Mouse (Mus musculus) stomach, embryonic 14.5 days (tissue): ENCODE measurements around the gene Prf1. TPM values are rescaled to one million over a fixed set of nuclear protein-coding genes. Genes with fewer than 3 reads are reported as not detected.

Experiments used
- ATAC-seq: fragments of 200-750 bp; cut with Nextera tagmentation; 2 replicates; pipeline ENCODE4 v1.8.0; 2017; ENCODE audit warnings: low read depth, moderate TSS enrichment; ENCODE audit not compliant: insufficient number of reproducible peaks, insufficient read depth, low FRiP score
- H3K27ac ChIP-seq: fragments of 300-500 bp; sonication (generic); 2 replicates; pipeline ENCODE4 v1.5.1; 2014; ENCODE audit warnings: mild to moderate bottlenecking, low read length, moderate library complexity, mixed read lengths
- H3K27me3 ChIP-seq: fragments of 300-500 bp; sonication (generic); 2 replicates; pipeline ENCODE4 v1.6.1; 2014; ENCODE audit warnings: low read length, control low read depth, mixed read lengths; ENCODE audit not compliant: control insufficient read depth, insufficient read depth
- H3K36me3 ChIP-seq: fragments of 300-500 bp; sonication (generic); 2 replicates; pipeline ENCODE4 v1.6.1; 2014; ENCODE audit warnings: mild to moderate bottlenecking, control low read depth, low read length, moderate library complexity, mixed read lengths; ENCODE audit not compliant: control insufficient read depth, insufficient read depth
- H3K4me1 ChIP-seq: fragments of 300-500 bp; sonication (generic); 2 replicates; pipeline ENCODE4 v1.6.1; 2014; ENCODE audit warnings: low read length, control low read depth, mixed read lengths; ENCODE audit not compliant: control insufficient read depth, insufficient read depth
- H3K4me2 ChIP-seq: fragments of 300-500 bp; sonication (generic); replicated peaks from 2 replicates; pipeline ENCODE4 v1.6.1; 2014; ENCODE audit warnings: low read depth, low read length, control low read depth
- H3K4me3 ChIP-seq: fragments of 300-500 bp; sonication (generic); 2 replicates; pipeline ENCODE4 v1.5.1; 2014; ENCODE audit warnings: low read depth, low read length, control low read depth
- H3K9ac ChIP-seq: fragments of 300-500 bp; sonication (generic); replicated peaks from 2 replicates; pipeline ENCODE4 v1.6.1; 2014; ENCODE audit warnings: low read depth, mild to moderate bottlenecking, control low read depth, low read length, moderate library complexity, mixed read lengths
- H3K9me3 ChIP-seq: fragments of 300-500 bp; sonication (generic); 2 replicates; pipeline ENCODE4 v1.6.1; 2016; ENCODE audit warnings: low read depth, low read length, control low read depth; ENCODE audit not compliant: control insufficient read depth
- WGBS: fragments of 180-500 bp; shearing (Covaris S2); extraction: QIAGEN DNeasy Blood & Tissue Kit; methylation state at CpG from one replicate; pipeline ENCODE4 v1.1.7; 2014; 5-methylcytosine and 5-hydroxymethylcytosine counted together
- polyA plus RNA-seq: library from polyadenylated mRNA; unstranded; fragments of >200 nt; fragmentation: Nextera tagmentation; extraction: Ambion mirVana; gene quantifications from 2 replicates; pipeline ENCODE4 v1.2.1, GENCODE M21; 2014

Gene Prf1
- polyA plus RNA-seq, 1 experiment from 2014 or later = not detected

GRCm38 (mm10) chr10:61294242-61294641, 3.4 kb upstream of the Prf1 start:
- H3K27me3 ChIP-seq = no peaks in the 10 kb centered on the region
- WGBS = 66% methylated on average over 8 of the region's 8 CpGs
- ATAC-seq = no peak

GRCm38 (mm10) chr10:61296713-61297445, 754 bp upstream of the Prf1 start:
- H3K4me3 ChIP-seq = no peak overlapping the region
- no peaks in the 10 kb centered on the region for H3K27me3 ChIP-seq
- H3K4me1 ChIP-seq = no peaks in the 10 kb centered on the region
- H3K9me3 ChIP-seq = no peaks in the 10 kb centered on the region
- 80% methylated on average over 8 of the region's 8 CpGs for WGBS
- no peaks in the 10 kb centered on the region for H3K36me3 ChIP-seq
- no peak overlapping the region for H3K9ac ChIP-seq
- ATAC-seq = no peak
- no peak overlapping the region for H3K4me2 ChIP-seq
- no peak overlapping the region for H3K27ac ChIP-seq

More at GRCm38 (mm10) chr10:61294242-61294641, 3.4 kb upstream of the Prf1 start:
- no peaks in the 10 kb centered on the region for H3K36me3 ChIP-seq
- H3K27ac ChIP-seq = no peak overlapping the region
- H3K9me3 ChIP-seq = no peaks in the 10 kb centered on the region
- H3K4me1 ChIP-seq = no peaks in the 10 kb centered on the region
- H3K9ac ChIP-seq = no peak overlapping the region
- no peak overlapping the region for H3K4me3 ChIP-seq
- no peak overlapping the region for H3K4me2 ChIP-seq

- H3K4me1 ChIP-seq = no peaks in the 10 kb centered on the region
- no peaks in the 10 kb centered on the region for H3K36me3 ChIP-seq
- no peak overlapping the region for H3K4me3 ChIP-seq
- H3K27ac ChIP-seq = no peak overlapping the region
- no peak for ATAC-seq
- H3K9ac ChIP-seq = no peak overlapping the region
- H3K27me3 ChIP-seq = no peaks in the 10 kb centered on the region
- no peaks in the 10 kb centered on the region for H3K9me3 ChIP-seq
- WGBS = 44% methylated on average over 3 of the region's 3 CpGs
- H3K4me2 ChIP-seq = no peak overlapping the region
Measured at GRCm38 (mm10) chr10:61300996-61301395, 3.4 kb downstream of the Prf1 start.

GRCm38 (mm10) chr10:61304046-61304445, 6.4 kb downstream of the Prf1 start:
- Histone ChIP-seq H3K4me3 (no peak overlapping the region), H3K9ac (no peak overlapping the region), H3K27ac (no peak overlapping the region), H3K36me3 (no peaks in the 10 kb centered on the region), H3K4me2 (no peak overlapping the region), H3K27me3 (no peaks in the 10 kb centered on the region), H3K4me1 (no peaks in the 10 kb centered on the region), H3K9me3 (no peaks in the 10 kb centered on the region)
- 81% methylated on average over 6 of the region's 6 CpGs for WGBS
- ATAC-seq = no peak

GRCm38 (mm10) chr10:61305928-61306590, 8.4 kb downstream of the Prf1 start:
- Histone ChIP-seq H3K9me3 (no peaks in the 10 kb centered on the region), H3K27ac (no peak overlapping the region), H3K9ac (no peak overlapping the region), H3K4me2 (no peak overlapping the region), H3K4me3 (no peak overlapping the region), H3K4me1 (no peaks in the 10 kb centered on the region), H3K36me3 (no peaks in the 10 kb centered on the region), H3K27me3 (no peaks in the 10 kb centered on the region)
- no peak for ATAC-seq
- 86% methylated on average over 13 of the region's 13 CpGs for WGBS

- Histone ChIP-seq H3K4me3 (no peak overlapping the region), H3K27ac (no peak overlapping the region; the same call in 1 of the 2 replicates), H3K4me2 (no peak overlapping the region), H3K36me3 (no peaks in the 10 kb centered on the region), H3K4me1 (peaks cover 7% of the 10 kb centered on the region; the same call in 1 of the 2 replicates), H3K9ac (no peak overlapping the region), H3K27me3 (no peaks in the 10 kb centered on the region), H3K9me3 (no peaks in the 10 kb centered on the region)
- no peak for ATAC-seq
- 58% methylated on average over 10 of the region's 12 CpGs for WGBS
Measured at GRCm38 (mm10) chr10:61308706-61309320, 11.2 kb downstream of the Prf1 start.

- Histone ChIP-seq H3K4me2 (no peak overlapping the region), H3K36me3 (no peaks in the 10 kb centered on the region), H3K27ac (no peak overlapping the region), H3K27me3 (no peaks in the 10 kb centered on the region), H3K9me3 (no peaks in the 10 kb centered on the region), H3K9ac (no peak overlapping the region), H3K4me1 (peaks cover 7% of the 10 kb centered on the region; the same call in 1 of the 2 replicates), H3K4me3 (no peak overlapping the region)
- WGBS = 51% methylated on average over 6 of the region's 6 CpGs
- ATAC-seq = no peak
Measured at GRCm38 (mm10) chr10:61312159-61312558, 14.5 kb downstream of the Prf1 start.

- ATAC-seq = no peak
- WGBS = 43% methylated on average over 7 of the region's 7 CpGs
- H3K27ac ChIP-seq = no peak overlapping the region
Measured at GRCm38 (mm10) chr10:61312754-61313153, 15.1 kb downstream of the Prf1 start.

More at GRCm38 (mm10) chr10:61312754-61313153, 15.1 kb downstream of the Prf1 start:
- no peaks in the 10 kb centered on the region for H3K36me3 ChIP-seq
- H3K4me3 ChIP-seq = no peak overlapping the region
- H3K27me3 ChIP-seq = no peaks in the 10 kb centered on the region
- H3K4me2 ChIP-seq = no peak overlapping the region
- peaks cover 7% of the 10 kb centered on the region; the same call in 1 of the 2 replicates for H3K4me1 ChIP-seq
- H3K9ac ChIP-seq = no peak overlapping the region
- no peaks in the 10 kb centered on the region for H3K9me3 ChIP-seq
